Mouse (Mus musculus): ENCODE measurements at regions not wholly inside any gene's neighbourhood (a gene's known extent, or its start where the extent isn't known, plus 50 kb on each side); places are given as distances from the start of the nearest gene placed in this dataset.

GRCm38 (mm10) chr12:107859750-107860149 is 143.7 kb downstream of the Bcl11b start:
- no peak for TF ChIP-seq CTCF (IDR thresholded peaks at IDR 0.05; ENCODE audit: extremely low read depth, insufficient read depth, insufficient read length, insufficient replicate concordance)
- no peak for TF ChIP-seq POLR2A (IDR thresholded peaks at IDR 0.05; ENCODE audit: low read depth, low read length)
